Mouse (Mus musculus) liver, embryonic 11.5 days (tissue): Measurements from ENCODE around the gene Thra. TPM values are rescaled to one million over a fixed set of nuclear protein-coding genes. Genes with fewer than 3 reads are reported as not detected.

Source experiments
- polyA plus RNA-seq: library from polyadenylated mRNA; unstranded; fragments of >200 nt; fragmentation: Nextera tagmentation; extraction: Ambion mirVana; gene quantifications from 2 replicates; pipeline ENCODE4 v1.2.1, GENCODE M21; 2014

Thra gene
- polyA plus RNA-seq, 1 experiment from 2014 or later = 31.6 TPM

Other genes with a start within 250 kb of the Thra start
- 0.04 and 0.32 TPM in 2 replicates for gene Ikzf3, start 194.6 kb upstream of the Thra start, polyA plus RNA-seq
- gene Zpbp2, start 189.5 kb upstream of the Thra start, polyA plus RNA-seq = 0.40 and 0.42 TPM in 2 replicates
- 10.9 and 11.7 TPM in 2 replicates for gene Ormdl3, start 153.3 kb upstream of the Thra start, polyA plus RNA-seq
- gene Lrrc3c, start 142.3 kb upstream of the Thra start, polyA plus RNA-seq = not detected in 2 replicates
- gene Gm12355, start 115.0 kb upstream of the Thra start, polyA plus RNA-seq = 0.44 and 0.95 TPM in 2 replicates
- not detected in 2 replicates for gene Gsdma3, start 114.3 kb upstream of the Thra start, polyA plus RNA-seq
- not detected in 2 replicates for gene Gsdma2, start 93.9 kb upstream of the Thra start, polyA plus RNA-seq
- gene Gsdma, start 76.3 kb upstream of the Thra start, polyA plus RNA-seq = not detected in 2 replicates
- 201 and 207 TPM in 2 replicates for gene Psmd3, start 58.1 kb upstream of the Thra start, polyA plus RNA-seq
- gene Csf3, start 39.4 kb upstream of the Thra start, polyA plus RNA-seq = not detected in 2 replicates
- 61.9 and 63.6 TPM in 2 replicates for gene Med24, start 11.2 kb upstream of the Thra start, polyA plus RNA-seq
- gene Nr1d1, start 34.7 kb downstream of the Thra start, polyA plus RNA-seq = 2.1 and 2.7 TPM in 2 replicates
- gene Msl1, start 54.9 kb downstream of the Thra start, polyA plus RNA-seq = 14.8 and 17.7 TPM in 2 replicates
- 34.8 and 35.6 TPM in 2 replicates for gene Casc3, start 64.3 kb downstream of the Thra start, polyA plus RNA-seq
- gene Rapgefl1, start 96.1 kb downstream of the Thra start, polyA plus RNA-seq = 0.39 and 0.55 TPM in 2 replicates
- gene Wipf2, start 123.0 kb downstream of the Thra start, polyA plus RNA-seq = 3.8 and 4.7 TPM in 2 replicates
- gene Cdc6, start 167.2 kb downstream of the Thra start, polyA plus RNA-seq = 96.3 and 114 TPM in 2 replicates
- 18.6 and 20.1 TPM in 2 replicates for gene Rara, start 187.2 kb downstream of the Thra start, polyA plus RNA-seq
- 0.21 and 0.22 TPM in 2 replicates for gene Gjd3, start 242.4 kb downstream of the Thra start, polyA plus RNA-seq